Mouse (Mus musculus) thymus, adult 2 months (tissue): ENCODE measurements around the gene Tst. TPM values are rescaled to one million over a fixed set of nuclear protein-coding genes. Genes with fewer than 3 reads are reported as not detected.

Experiments used
- DNase-seq: peaks from one replicate; pipeline ENCODE4 v3.0.0; 2021
- H3K27ac ChIP-seq: fragments of 200-500 bp; 2 replicates; pipeline ENCODE4 v1.5.1; 2012; ENCODE audit warnings: low read length, control low read depth; ENCODE audit not compliant: control insufficient read depth, insufficient read depth
- H3K27me3 ChIP-seq: fragments of 200-500 bp; 2 replicates; pipeline ENCODE4 v1.6.1; 2012; ENCODE audit warnings: mild to moderate bottlenecking, low read length, moderate library complexity, mixed read lengths; ENCODE audit not compliant: control insufficient read depth, insufficient read depth
- H3K36me3 ChIP-seq: fragments of 200-500 bp; 2 replicates; pipeline ENCODE4 v1.6.1; 2012; ENCODE audit warnings: mild to moderate bottlenecking, low read length, moderate library complexity; ENCODE audit not compliant: control insufficient read depth, insufficient read depth
- H3K4me1 ChIP-seq: fragments of 200-500 bp; replicated peaks from 2 replicates; pipeline ENCODE4 v1.6.1; 2012; ENCODE audit warnings: low read length; ENCODE audit not compliant: control insufficient read depth, insufficient read depth
- H3K4me3 ChIP-seq: fragments of 200-500 bp; 2 replicates; pipeline ENCODE4 v1.5.1; 2012; ENCODE audit warnings: mild to moderate bottlenecking, low read length, control low read depth, moderate library complexity; ENCODE audit not compliant: control insufficient read depth, insufficient read depth
- CTCF ChIP-seq: fragments of 200-500 bp; IDR thresholded peaks from 2 replicates; pipeline ENCODE4 v1.5.1; 2012; ENCODE audit warnings: mild to moderate bottlenecking, control low read depth, low read length, moderate library complexity, borderline replicate concordance; ENCODE audit not compliant: control insufficient read depth, poor library complexity, insufficient read depth; ENCODE audit errors: extremely low read depth
- POLR2A ChIP-seq: fragments of 200-500 bp; IDR thresholded peaks from 2 replicates; pipeline ENCODE4 v1.6.1; 2012; ENCODE audit warnings: mild to moderate bottlenecking, low read length, control low read depth, moderate library complexity; ENCODE audit not compliant: control insufficient read depth, poor library complexity, insufficient read depth; ENCODE audit errors: extremely low read depth
- WGBS: fragments of 180-500 bp; shearing (Covaris S2); methylation state at CpG from one replicate; pipeline ENCODE4 v1.1.7; 2018; 5-methylcytosine and 5-hydroxymethylcytosine counted together
- polyA plus RNA-seq: library from polyadenylated mRNA; depleted of rRNA; stranded (reverse); fragments of >200 nt; gene quantifications from 2 replicates; pipeline ENCODE4 v1.2.3, GENCODE M21; 2012

Tst gene
- polyA plus RNA-seq, 1 experiment = 58.0 TPM

- Histone ChIP-seq H3K36me3 (no peaks in the 10 kb centered on the region), H3K4me3 (no peak overlapping the region), H3K27me3 (no peaks in the 10 kb centered on the region), H3K4me1 (peaks cover 6% of the 10 kb centered on the region), H3K27ac (no peak overlapping the region)
- WGBS = 88% methylated on average over 1 of the region's 1 CpGs
- no peak for DNase-seq
- TF ChIP-seq CTCF = no peak
- no peak for TF ChIP-seq POLR2A
These were observed 36.1 kb downstream of the Tst start for GRCm38 (mm10) chr15:78369641-78370040.

DNA sequence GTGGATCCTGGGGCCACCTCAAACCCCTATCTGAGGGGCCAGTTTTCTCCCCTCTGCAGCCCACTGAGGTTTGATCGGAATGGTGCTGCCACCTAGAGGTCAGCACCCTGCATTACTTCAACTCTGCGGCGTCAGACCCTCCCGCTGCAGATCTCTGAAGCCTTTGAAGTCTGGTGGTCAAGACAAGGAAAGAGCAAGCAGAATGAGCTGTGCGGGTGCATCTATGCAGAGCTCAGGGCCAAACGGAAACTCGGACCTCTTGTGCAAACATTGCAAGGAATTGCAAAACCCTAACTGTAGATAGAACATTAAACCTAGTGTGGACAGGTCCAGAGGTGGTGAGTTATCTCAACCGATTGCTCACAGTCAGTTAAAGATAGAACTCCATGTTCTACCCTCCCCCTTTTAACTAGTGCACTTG lies 36.8 kb downstream of the Tst start:
- DNase-seq = peak; percentile 47
- H3K27ac ChIP-seq = no peak overlapping the region
- H3K4me1 ChIP-seq = peaks cover 6% of the 10 kb centered on the region
- no peak overlapping the region for H3K4me3 ChIP-seq
- no peaks in the 10 kb centered on the region for H3K36me3 ChIP-seq
- TF ChIP-seq CTCF (peak; percentile 91; the same call in 1 of the 2 replicates), POLR2A (no peak)
- WGBS = 5% methylated on average over 8 of the region's 8 CpGs
- no peaks in the 10 kb centered on the region for H3K27me3 ChIP-seq

- no peak for DNase-seq
- Histone ChIP-seq H3K4me1 (peaks cover 6% of the 10 kb centered on the region), H3K27me3 (no peaks in the 10 kb centered on the region), H3K27ac (no peak overlapping the region), H3K4me3 (no peak overlapping the region), H3K36me3 (no peaks in the 10 kb centered on the region)
- WGBS = 47% methylated on average over 3 of the region's 3 CpGs
- TF ChIP-seq CTCF = no peak
- TF ChIP-seq POLR2A = no peak
These were observed 37.9 kb downstream of the Tst start for GRCm38 (mm10) chr15:78367811-78368210.

DNA sequence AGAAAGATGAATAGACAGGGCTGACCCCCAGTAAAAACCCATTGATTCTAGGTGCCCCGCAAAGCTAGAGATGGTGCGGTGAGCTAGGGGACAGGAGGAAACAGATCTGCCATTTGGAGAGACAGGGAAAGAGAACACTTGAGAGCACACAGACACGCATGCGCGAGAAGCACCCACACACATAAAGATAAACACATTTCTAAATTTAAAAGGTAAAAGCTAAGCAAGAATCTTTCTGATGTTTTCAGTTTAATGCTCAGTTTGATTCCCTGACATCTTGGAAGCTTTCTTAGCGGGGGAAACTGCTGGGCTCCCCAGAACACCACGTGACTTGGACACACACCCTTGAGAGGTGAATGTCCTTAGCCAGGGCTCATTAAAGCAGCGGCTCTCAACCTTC lies 38.8 kb downstream of the Tst start:
- TF ChIP-seq CTCF = no peak
- no peak for TF ChIP-seq POLR2A
- 93% methylated on average over 8 of the region's 8 CpGs for WGBS
- no peaks in the 10 kb centered on the region for H3K27me3 ChIP-seq
- H3K4me1 ChIP-seq = peaks cover 6% of the 10 kb centered on the region
- no peaks in the 10 kb centered on the region for H3K36me3 ChIP-seq
- no peak for DNase-seq
- no peak overlapping the region for H3K27ac ChIP-seq
- no peak overlapping the region for H3K4me3 ChIP-seq

DNA sequence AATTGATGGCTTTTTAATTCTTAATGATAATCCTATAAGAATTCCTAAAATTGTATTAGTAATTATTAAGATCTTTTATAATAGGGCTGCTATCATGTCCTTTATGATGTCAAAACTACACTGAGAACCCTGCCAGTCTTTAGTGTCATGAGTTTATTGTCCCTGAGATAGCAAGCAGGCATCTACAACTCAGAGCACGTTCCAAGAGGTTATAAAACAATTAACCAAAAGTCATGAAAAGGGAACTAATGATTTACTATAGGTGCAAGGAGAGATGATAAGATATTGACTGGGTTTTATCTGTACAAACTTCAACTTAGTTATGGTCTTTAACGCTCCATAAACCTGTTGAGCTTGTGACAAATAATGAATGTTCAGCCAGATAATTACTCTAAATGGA lies 39.8 kb downstream of the Tst start:
- Histone ChIP-seq H3K4me3 (no peak overlapping the region), H3K36me3 (no peaks in the 10 kb centered on the region), H3K27ac (no peak overlapping the region), H3K27me3 (no peaks in the 10 kb centered on the region), H3K4me1 (peaks cover 6% of the 10 kb centered on the region)
- no peak for TF ChIP-seq POLR2A
- TF ChIP-seq CTCF = no peak
- no peak for DNase-seq
- 90% methylated on average over 2 of the region's 2 CpGs for WGBS

DNA sequence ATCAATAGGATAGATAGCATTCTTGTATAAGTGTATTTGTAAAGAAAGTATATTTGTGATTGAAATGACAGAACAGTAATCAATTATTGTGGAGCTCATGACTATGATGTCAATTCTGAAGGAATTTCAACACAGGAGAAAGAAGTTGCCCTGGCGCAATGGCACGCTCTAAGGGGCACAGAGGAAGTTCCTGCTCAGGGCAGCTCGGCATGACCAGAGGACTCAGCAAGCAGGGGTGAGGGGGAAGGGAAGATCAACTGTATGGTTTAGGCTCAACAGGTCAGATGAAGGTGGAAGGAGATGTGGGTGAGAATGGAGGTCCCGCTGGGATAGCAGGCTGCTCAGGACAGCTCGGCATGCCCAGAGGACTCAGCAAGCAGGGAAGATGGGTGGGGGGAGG lies 50.2 kb downstream of the Tst start:
- Histone ChIP-seq H3K4me1 (no peaks in the 10 kb centered on the region), H3K36me3 (no peaks in the 10 kb centered on the region), H3K27me3 (no peaks in the 10 kb centered on the region), H3K27ac (no peak overlapping the region), H3K4me3 (no peak overlapping the region)
- no peak for TF ChIP-seq CTCF
- TF ChIP-seq POLR2A = no peak
- 69% methylated on average over 5 of the region's 5 CpGs for WGBS
- DNase-seq = no peak

DNA sequence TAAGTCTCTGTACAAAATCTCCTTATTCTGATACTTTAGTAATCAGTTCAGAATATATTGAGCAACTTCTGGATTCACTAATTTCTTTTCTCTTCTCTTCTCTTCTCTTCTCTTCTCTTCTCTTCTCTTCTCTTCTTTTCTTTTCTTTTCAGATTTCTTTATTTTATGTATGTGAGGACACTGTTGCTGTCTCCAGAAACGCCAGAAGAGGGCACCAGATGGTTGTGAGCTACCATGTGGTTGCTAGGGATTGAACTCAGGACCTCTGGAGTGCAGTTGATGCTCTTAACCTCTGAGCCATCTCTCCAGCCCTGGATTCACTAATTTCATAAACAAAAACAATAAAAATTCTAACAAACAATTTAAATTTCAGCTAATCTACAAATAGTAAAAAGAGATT lies 50.7 kb downstream of the Tst start:
- Histone ChIP-seq H3K27me3 (no peaks in the 10 kb centered on the region), H3K36me3 (no peaks in the 10 kb centered on the region), H3K27ac (no peak overlapping the region), H3K4me3 (no peak overlapping the region), H3K4me1 (no peaks in the 10 kb centered on the region)
- TF ChIP-seq CTCF (no peak), POLR2A (no peak)
- 0% methylated on average over 1 of the region's 1 CpGs for WGBS
- DNase-seq = peak; percentile 48
